Mouse (Mus musculus) testis, postnatal 14 days (tissue): ENCODE results near the gene Med7.
A peak's percentile ranks its signal among the peaks of the same experiment; 100 is the strongest.
"Not testable (repeated sequence)": the region's sequence is repeated elsewhere in the genome, so short reads cannot be mapped to it uniquely, and the experiment has no call there.

ENCODE experiments used
- DNase-seq: peaks from one replicate; pipeline ENCODE4 v3.0.0; 2021; ENCODE audit warnings: low spot score

The Med7 gene

GRCm38 (mm10) chr11:46436760-46437458, at the start of gene Med7:
Gene Med7 (plus strand): TSS chr11:46436925.
- DNase-seq, result peak; percentile 97

DNA sequence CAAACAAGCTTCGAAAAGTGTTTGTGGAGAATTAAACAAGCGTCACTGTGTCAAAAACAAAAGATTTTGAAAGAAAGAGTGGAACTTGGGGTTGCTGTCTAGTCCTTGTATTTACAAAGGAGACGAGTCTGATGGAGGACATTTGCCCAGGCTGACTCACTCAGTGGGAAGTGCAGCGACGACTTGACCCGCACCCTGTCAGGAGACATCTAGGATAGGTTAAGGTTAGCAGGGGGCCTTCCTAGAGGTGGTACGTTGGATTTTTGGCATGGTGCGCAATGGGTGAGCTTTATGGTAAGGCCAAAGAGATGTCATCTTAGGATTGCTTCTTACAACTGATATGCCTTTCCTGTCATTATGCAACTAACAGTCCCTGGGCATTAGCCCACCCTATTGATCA, 49.7 kb upstream of the Med7 start:
- no peak for DNase-seq

DNA sequence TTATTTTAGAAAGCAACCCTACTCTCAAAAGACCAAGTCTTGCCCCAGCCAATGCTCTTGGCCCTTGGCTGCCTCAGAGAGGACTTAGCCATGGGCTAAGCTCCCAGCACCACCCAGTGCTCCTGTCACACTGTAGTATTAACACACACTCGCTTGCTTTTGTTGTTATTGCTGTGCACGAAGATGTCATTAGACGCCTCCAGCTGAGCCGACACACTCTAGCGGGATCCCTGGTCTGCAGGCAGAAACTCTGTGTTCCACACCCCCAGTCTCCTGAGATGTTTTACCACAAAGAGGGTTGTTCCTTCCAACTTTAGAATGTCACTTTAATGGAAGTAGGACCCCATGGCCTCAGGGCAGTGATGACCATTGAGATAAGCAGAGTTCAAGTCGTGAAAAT, 48.3 kb upstream of the Med7 start:
- no peak for DNase-seq

DNA sequence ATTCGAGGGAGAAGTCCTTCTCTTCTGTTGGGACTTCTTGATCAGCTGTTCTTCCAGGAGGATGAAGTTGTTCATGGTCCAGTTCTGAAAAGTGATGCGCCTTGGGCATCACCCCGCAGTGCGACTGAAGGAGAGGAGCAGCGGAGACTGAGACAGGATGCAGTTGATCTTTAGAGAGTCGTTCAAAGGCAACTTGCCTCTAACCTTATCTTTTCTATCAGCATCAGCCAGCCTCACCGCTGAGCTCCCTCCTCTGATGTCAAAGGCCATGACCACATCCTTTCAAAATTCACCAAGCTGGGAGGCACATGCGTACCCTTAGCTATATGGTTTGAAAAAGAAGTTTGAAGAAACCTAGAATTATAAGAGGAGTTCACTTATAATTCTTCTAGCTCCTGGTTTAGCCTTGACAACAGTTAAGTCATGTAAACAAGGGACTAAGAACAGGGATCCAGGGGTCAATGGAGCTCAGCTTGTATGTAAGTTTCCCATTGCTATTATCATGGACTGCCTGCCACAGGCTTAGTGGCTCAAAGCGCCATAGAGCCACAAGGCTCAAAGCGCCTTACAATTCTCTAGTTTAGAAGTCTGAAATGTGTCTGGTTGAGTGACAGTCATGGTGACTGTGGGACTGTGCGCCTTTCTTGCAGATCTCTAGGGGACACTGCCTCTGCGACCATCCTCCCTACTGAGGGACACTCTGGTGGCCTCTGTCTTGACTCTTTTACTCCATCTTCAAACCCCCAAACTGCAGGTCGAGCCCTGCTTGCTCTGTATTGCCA, 47.2 kb upstream of the Med7 start, which contains the start of gene Itk:
TSS of gene Itk (minus strand) at position 180 of the 782 bp plus-strand sequence.
- no peak for DNase-seq

GRCm38 (mm10) chr11:46390621-46391020, 46.1 kb upstream of the Med7 start:
- DNase-seq, result no peak

DNA sequence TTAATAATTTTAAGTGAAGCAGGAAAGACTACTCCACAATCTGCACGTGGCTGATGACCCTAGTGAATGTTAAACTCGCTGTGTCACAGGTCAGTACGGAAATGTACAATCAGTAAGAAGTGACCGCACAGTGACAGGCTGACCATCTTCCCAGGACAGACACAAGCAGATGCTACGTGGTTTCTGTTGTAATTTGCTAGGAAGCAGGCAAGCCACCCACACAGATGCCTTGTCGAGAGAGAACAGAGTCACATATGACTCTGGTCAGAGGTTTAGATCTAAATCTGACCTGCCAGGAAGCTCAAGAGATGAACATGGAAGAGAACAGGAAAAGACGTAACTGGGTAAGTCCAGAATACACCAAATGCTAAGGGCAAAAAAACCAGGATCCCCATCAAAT, 43.8 kb upstream of the Med7 start:
- no peak for DNase-seq

DNA sequence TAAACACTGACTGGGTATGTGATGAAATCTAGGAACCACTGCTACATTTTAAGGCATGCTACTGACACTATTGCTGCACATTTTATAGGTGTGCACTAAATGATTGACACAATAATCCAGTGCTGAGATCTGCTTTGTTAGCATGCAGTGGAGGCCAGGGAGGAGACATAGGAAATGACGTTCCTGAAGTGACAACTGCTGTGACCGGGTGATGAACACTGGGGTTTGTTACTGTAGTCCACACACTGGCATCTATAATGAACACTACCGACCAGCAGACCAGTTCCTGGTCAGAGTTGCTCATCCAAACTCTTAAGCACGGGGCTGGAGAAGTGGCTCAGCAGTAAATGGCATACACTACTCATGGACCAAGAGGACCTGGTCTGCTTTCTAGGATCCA, 43.3 kb upstream of the Med7 start:
- DNase-seq, result no peak

DNA sequence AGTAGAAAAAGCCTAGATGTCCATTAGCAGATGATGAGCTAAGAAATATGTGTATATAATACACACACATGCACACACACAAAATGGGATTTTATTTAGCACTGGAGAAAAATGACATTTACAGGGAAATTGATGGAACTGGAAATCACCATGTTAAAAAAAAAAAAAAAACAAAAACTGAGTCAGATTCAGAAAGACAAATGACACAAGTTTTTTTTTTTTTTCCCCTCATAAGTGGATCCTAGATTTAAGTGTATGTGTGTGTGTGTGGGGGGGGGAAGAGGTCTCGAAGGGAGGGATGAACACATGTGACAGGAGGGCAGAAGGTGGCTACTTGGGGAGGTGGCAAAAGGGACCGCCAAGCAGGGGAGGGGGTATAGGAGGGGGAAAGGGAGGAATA, 41.6 kb upstream of the Med7 start:
- no peak for DNase-seq

DNA sequence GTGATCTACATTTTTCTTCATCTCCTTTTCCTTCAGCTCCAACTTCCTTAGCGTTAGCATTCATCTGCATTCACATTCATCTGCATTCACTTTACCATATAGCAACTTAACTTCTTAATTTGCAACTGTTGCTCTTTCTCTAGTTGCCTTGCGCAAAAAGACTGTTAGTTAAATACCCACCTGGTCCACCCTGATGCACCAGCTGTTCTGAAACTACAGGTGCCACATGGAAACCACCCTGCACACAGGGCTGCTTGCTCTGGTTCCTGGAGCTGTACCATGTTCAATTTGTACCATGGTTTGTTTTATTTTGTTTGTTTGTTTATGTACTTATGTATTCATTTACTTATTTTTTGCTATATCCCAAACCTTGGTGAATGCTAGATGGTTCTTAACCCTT, 41.0 kb upstream of the Med7 start:
- no peak for DNase-seq

GRCm38 (mm10) chr11:46396167-46396859, 40.4 kb upstream of the Med7 start, which contains the start of gene Fam71b:
Gene Fam71b (plus strand): TSS chr11:46396559.
- DNase-seq, result no peak

GRCm38 (mm10) chr11:46396860-46397179, 39.9 kb upstream of the Med7 start:
- no peak for DNase-seq

DNA sequence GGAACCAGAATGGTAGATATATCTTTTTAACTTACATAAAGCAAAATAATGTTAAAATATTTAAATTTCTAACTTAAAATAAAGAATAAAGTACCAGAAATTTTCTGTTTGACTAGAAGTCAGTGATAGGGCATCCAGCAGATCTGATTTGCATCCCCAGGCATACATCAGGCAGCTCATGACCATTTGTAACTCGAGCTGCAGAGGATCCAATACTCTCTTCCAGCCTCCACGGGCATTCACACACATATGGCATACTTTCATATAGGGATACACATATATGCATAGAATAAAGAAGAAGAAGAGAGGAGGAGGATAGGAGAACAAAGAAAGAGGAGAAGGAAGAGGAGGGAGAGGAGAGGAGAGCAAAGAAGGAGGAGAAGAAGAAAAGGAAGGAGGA, 38.8 kb upstream of the Med7 start:
- no peak for DNase-seq

DNA sequence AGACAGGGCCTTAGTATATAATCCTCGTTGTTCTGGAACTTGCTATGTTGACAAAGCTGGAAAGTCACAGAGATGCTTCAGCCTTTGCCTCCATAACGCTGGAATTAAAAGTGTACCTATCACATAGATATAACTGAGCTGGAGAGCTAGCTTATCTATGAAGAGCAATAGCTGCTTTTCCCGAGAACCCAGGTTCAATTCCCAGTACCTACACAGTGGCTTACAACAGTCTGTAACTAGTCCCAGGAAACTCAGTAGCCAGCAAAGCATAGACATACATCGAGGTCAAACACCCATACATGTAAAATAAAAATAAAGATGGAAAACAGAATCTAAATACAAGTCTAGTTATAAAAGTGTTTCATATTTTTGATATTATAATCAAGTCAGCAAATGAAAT, 38.3 kb upstream of the Med7 start:
- no peak for DNase-seq

- no peak for DNase-seq
Observed at GRCm38 (mm10) chr11:46398933-46399383, 37.8 kb upstream of the Med7 start.

DNA sequence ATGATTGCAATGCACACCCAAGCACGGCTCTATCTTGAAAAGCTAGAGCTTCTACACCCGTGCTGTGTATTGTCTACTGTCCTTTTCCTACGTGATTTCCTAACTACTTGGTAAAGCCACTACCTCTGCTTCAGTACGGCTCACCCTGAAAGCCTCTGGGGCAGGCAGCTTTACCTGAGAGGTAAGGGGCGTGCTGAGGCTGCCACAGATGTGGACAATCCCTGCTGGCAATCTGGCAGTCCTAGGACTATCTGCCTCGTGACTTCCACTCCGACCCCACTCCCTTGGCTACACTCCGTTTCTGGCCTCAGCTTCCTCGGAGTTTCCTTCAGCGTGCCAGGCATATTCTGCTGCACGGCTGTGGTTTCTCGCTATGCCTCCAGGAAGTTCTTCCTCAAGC, 35.2 kb upstream of the Med7 start:
- no peak for DNase-seq

DNA sequence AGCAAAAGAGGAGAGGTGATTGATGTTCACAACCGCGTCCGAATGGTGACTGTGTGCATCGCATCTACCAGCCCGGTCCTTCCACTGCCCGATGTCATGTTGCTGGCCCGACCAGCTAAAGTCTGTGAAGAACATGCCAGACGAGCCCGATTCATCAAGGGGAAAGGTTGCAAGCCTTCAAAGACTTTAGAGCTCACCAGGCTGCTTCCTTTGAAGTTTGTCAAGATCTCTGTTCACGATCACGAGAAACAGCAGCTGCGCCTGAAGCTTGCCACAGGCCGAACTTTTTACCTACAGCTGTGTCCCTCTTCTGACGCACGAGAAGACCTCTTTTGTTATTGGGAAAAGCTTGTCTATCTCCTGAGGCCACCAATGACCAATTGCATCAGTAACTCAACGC, 31.7 kb upstream of the Med7 start:
- DNase-seq, result no peak

DNA sequence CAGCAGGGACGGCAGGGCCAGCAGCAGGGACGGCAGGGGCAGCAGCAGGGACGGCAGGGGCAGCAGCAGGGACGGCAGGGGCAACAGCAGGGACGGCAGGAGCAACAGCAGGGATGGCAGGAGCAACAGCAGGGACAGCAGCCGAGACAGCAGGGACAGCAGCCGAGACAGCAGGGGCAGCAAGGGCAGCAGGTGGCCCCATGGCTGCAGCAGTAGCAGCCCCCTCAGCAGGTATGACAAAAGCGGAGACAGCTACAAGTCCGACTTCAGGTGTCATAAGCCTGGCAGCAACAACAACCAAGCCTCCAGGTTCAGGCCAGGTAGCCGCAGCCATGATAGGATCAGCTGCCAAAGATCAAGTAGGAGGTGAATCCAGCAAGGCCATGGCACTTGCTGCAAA, 30.0 kb upstream of the Med7 start:
- DNase-seq, result no peak

GRCm38 (mm10) chr11:46410018-46410563, 26.6 kb upstream of the Med7 start:
- no peak for DNase-seq

- DNase-seq, result no peak
Observed at GRCm38 (mm10) chr11:46418438-46418837, 18.3 kb upstream of the Med7 start.

GRCm38 (mm10) chr11:46418860-46419259, 17.9 kb upstream of the Med7 start:
- DNase-seq, result no peak

DNA sequence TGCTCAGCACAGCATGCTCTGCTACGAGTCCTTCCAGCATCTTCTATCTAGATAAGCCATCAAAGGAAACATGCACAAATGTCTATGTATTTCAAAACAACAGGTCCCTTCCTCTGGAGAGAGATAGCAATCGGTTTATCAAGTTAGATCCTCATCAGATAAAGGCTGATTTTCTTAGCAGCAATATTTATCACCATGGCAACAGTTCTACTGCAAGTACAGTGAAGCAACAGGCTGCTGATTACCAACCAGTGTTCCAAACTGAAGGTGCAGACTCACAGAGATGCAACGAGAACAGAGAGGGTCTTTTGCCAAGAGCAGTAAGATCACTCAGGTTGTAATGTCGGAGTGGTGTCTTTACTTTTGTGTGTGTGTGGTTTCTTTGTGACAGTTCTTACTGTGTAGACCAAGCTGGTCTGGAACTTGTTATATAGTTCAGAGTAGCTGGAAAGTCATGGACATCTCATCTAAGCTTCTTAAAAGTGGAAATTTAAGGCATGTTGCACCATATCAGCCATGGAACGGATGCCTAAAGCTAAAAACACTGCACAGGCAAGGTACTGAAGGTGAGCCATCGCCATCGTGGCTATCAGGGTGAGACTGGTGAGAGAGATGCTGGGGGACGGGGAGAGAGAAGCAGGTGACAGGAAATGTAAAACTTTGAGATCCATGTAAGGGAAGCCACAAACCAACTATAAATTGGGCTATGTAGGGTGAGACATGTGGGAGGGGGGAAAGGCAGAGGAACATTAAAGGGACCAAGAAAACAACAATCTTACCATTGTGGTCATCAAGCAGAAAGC, 15.4 kb upstream of the Med7 start:
- no peak for DNase-seq

DNA sequence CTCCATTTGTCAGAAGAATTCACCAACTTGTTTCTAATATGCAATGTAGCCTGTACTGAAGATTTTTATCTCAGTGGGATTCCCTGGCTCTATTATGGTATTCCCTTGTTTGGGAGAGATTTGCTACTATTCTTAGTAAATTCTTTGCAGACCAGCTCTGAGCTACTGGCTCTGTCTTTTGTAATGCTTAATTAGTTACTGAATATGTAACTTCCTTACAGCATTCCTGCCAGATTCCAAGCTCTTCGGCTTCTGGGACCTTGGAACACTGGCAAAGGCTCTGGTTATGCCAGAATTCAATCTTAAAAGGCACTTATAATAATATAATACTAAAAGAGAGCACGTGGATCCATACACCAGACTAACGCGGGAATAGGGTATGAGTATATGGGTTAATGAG, 8.6 kb upstream of the Med7 start:
- not testable (repeated sequence) for DNase-seq
